Mouse (Mus musculus): Measurements from ENCODE around the gene Optc.

DNA sequence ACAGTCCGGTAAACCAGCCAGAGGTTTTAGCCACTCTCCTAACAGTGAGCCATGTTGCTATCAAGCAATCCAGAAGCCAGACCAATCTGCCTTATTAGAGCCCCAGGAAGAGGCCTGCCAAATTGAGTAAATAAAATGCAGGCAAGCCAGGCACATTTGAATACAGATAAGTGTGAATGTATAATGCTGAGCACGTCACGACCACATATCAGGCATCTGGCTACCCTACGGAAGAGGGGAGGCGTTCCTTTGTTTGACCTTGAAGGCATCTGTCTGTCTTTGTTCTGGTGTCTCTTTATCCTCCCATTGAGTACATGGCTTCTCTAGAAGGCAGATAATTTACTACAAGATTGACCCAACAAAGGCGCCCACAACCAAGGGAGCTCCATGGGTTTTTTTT is 48.5 kb downstream of the Optc start:
- TF ChIP-seq CTCF (IDR thresholded peaks at IDR 0.05) (no peak), EP300 (IDR thresholded peaks at IDR 0.05) (no peak)

Measured in lung, postnatal 0 days (tissue).